8 mouse cellular contexts compared by ENCODE assay signal in genomic region chr10:66813850-66814564, GRCm38 (mm10).
A peak's percentile ranks its signal among the peaks of the same experiment; 100 is the strongest.
DNase-seq lines count a peak whose midpoint lies in the region; ATAC-seq lines count a peak whose summit lies in the region.

No protein-coding gene starts in this region.

- WGBS in forebrain, embryonic 14.5 days = 13% methylated on average over 15 of the region's 15 CpGs
- 19% methylated on average over 15 of the region's 15 CpGs for WGBS in midbrain, embryonic 16.5 days

- H3K9me3 ChIP-seq in forebrain, embryonic 14.5 days (replicated peaks; ENCODE audit: control insufficient read depth, low read length) = no peaks in the 10 kb centered on the region
- H3K9me3 ChIP-seq in midbrain, embryonic 16.5 days (replicated peaks; ENCODE audit: control insufficient read depth, low read length, poor library complexity, severe bottlenecking) = no peaks in the 10 kb centered on the region

- H3K36me3 ChIP-seq in forebrain, embryonic 14.5 days (ENCODE audit: control insufficient read depth, insufficient read depth, low read length) = no peaks in the 10 kb centered on the region
- no peaks in the 10 kb centered on the region for H3K36me3 ChIP-seq in midbrain, embryonic 16.5 days (ENCODE audit: control insufficient read depth, insufficient read depth, low read length)

- H3K27me3 ChIP-seq in forebrain, embryonic 14.5 days (replicated peaks; ENCODE audit: control insufficient read depth, insufficient read depth, low read length) = no peaks in the 10 kb centered on the region
- no peaks in the 10 kb centered on the region for H3K27me3 ChIP-seq in midbrain, embryonic 16.5 days (ENCODE audit: control insufficient read depth, insufficient read depth, low read depth, low read length)

- H3K4me3 ChIP-seq in forebrain, embryonic 14.5 days (ENCODE audit: low read depth, low read length) = no peak overlapping the region
- no peak overlapping the region for H3K4me3 ChIP-seq in midbrain, embryonic 16.5 days (ENCODE audit: low read depth, low read length)

- H3K27ac ChIP-seq in forebrain, embryonic 14.5 days (ENCODE audit: low read depth, low read length) = no peak overlapping the region
- no peak overlapping the region for H3K27ac ChIP-seq in midbrain, embryonic 16.5 days (ENCODE audit: low read length)

- peak; percentile 69 for ATAC-seq in forebrain, embryonic 14.5 days
- ATAC-seq in midbrain, embryonic 16.5 days = peak; percentile 31; the same call in 1 of the 2 replicates
- ATAC-seq in inflammation-experienced regulatory T-cells, adult 6 months = no peak

- peaks cover 4% of the 10 kb centered on the region; the same call in 1 of the 2 replicates for H3K4me1 ChIP-seq in forebrain, embryonic 14.5 days (ENCODE audit: control insufficient read depth, insufficient read depth, low read length)
- 0 out of 2 replicates have a peak, but pooled peaks cover 2% of the 10 kb centered on the region for H3K4me1 ChIP-seq in midbrain, embryonic 16.5 days (ENCODE audit: control insufficient read depth, insufficient read depth, low read length)

- peak overlapping the region; percentile 23; the same call in 1 of the 2 replicates for H3K4me2 ChIP-seq in forebrain, embryonic 14.5 days (ENCODE audit: low read length)
- H3K4me2 ChIP-seq in midbrain, embryonic 16.5 days (ENCODE audit: low read length) = 0 out of 2 replicates have a peak overlapping the region, but pooled peaks have one; percentile 4

- DNase-seq in thymus, postnatal 25 days = peak; percentile 2
- DNase-seq in thymus, adult 18-20 months = no peak
- DNase-seq in forebrain, embryonic 14.5 days (ENCODE audit: low spot score) = no peak
- DNase-seq in kidney, postnatal 10 days = peak; percentile 36
- no peak for DNase-seq in right cerebral cortex, postnatal 14 days
- DNase-seq in ovary, adult 18-20 months (ENCODE audit: low spot score) = no peak

- no peak overlapping the region for H3K9ac ChIP-seq in forebrain, embryonic 14.5 days (ENCODE audit: low read length)
- no peak overlapping the region for H3K9ac ChIP-seq in midbrain, embryonic 16.5 days (ENCODE audit: low read depth, low read length)

Comparison
In these comparisons a context has a peak if more than half of its experiments do, and no peak if none do; other contexts are left out.
1. DNase-seq: peak in thymus, postnatal 25 days (single experiment) and kidney, postnatal 10 days (single experiment); none in thymus, adult 18-20 months (0 of 2), forebrain, embryonic 14.5 days (single experiment), right cerebral cortex, postnatal 14 days (single experiment) and ovary, adult 18-20 months (single experiment).